Mouse (Mus musculus) forebrain, embryonic 10.5 days (tissue): ENCODE results near the gene Zfhx3. TPM values are rescaled to one million over a fixed set of nuclear protein-coding genes. Genes with fewer than 3 reads are reported as not detected.

ENCODE experiments used
- DNase-seq: peaks from one replicate; pipeline ENCODE4 v3.0.0-alpha.2; 2017; ENCODE audit warnings: low spot score; ENCODE audit errors: extremely low spot score
- H3K27ac ChIP-seq: fragments of 300-500 bp; sonication (generic); 2 replicates; pipeline ENCODE4 v1.5.1; 2016; ENCODE audit warnings: mild to moderate bottlenecking
- H3K27me3 ChIP-seq: fragments of 300-500 bp; sonication (generic); 2 replicates; pipeline ENCODE4 v1.6.1; 2016; ENCODE audit warnings: mild to moderate bottlenecking; ENCODE audit not compliant: poor library complexity, severe bottlenecking
- H3K36me3 ChIP-seq: fragments of 300-500 bp; sonication (generic); replicated peaks from 2 replicates; pipeline ENCODE4 v1.6.1; 2016; ENCODE audit warnings: mild to moderate bottlenecking, moderate library complexity
- H3K4me1 ChIP-seq: fragments of 300-500 bp; sonication (generic); 2 replicates; pipeline ENCODE4 v1.6.1; 2016
- H3K4me3 ChIP-seq: fragments of 300-500 bp; sonication (generic); 2 replicates; pipeline ENCODE4 v1.5.1; 2016; ENCODE audit warnings: mild to moderate bottlenecking, moderate library complexity
- H3K9me3 ChIP-seq: fragments of 300-500 bp; sonication (generic); 2 replicates; pipeline ENCODE4 v1.6.1; 2016; ENCODE audit warnings: mild to moderate bottlenecking, moderate library complexity
- WGBS: fragments of 180-500 bp; shearing (Covaris S2); methylation state at CpG from one replicate; pipeline ENCODE4 v1.1.7; 2016; 5-methylcytosine and 5-hydroxymethylcytosine counted together
- polyA plus RNA-seq: library from polyadenylated mRNA; unstranded; fragments of >200 nt; fragmentation: Nextera tagmentation; extraction: Ambion mirVana; gene quantifications from 2 replicates; pipeline ENCODE4 v1.2.1, GENCODE M21; 2016

Zfhx3 gene
- polyA plus RNA-seq, 1 experiment from 2014 or later, result 11.4 TPM

GRCm38 (mm10) chr8:108566035-108566434 lies 623.6 kb downstream of the Zfhx3 start:
- 93% methylated on average over 12 of the region's 12 CpGs for WGBS
- Histone ChIP-seq H3K4me3 (no peak overlapping the region), H3K4me1 (no peaks in the 10 kb centered on the region), H3K27me3 (no peaks in the 10 kb centered on the region), H3K36me3 (no peaks in the 10 kb centered on the region), H3K27ac (no peak overlapping the region), H3K9me3 (no peaks in the 10 kb centered on the region; the same call in 1 of the 2 replicates)
- DNase-seq, result no peak

GRCm38 (mm10) chr8:108573295-108574017 lies 631.0 kb downstream of the Zfhx3 start:
- no peak for DNase-seq
- Histone ChIP-seq H3K4me1 (peaks cover 17% of the 10 kb centered on the region), H3K4me3 (no peak overlapping the region), H3K9me3 (no peaks in the 10 kb centered on the region), H3K27me3 (peaks cover 28% of the 10 kb centered on the region), H3K27ac (no peak overlapping the region), H3K36me3 (no peaks in the 10 kb centered on the region)
- 89% methylated on average over 5 of the region's 5 CpGs for WGBS

GRCm38 (mm10) chr8:108574101-108574500 lies 631.7 kb downstream of the Zfhx3 start:
- H3K27ac ChIP-seq, result no peak overlapping the region
- H3K4me1 ChIP-seq, result peaks cover 23% of the 10 kb centered on the region
- H3K36me3 ChIP-seq, result no peaks in the 10 kb centered on the region
- H3K9me3 ChIP-seq, result no peaks in the 10 kb centered on the region
- H3K4me3 ChIP-seq, result no peak overlapping the region
- H3K27me3 ChIP-seq, result peaks cover 28% of the 10 kb centered on the region
- WGBS, result 32% methylated on average over 7 of the region's 7 CpGs
- DNase-seq, result no peak

GRCm38 (mm10) chr8:108577571-108577970 lies 635.1 kb downstream of the Zfhx3 start:
- Histone ChIP-seq H3K27me3 (peaks cover 28% of the 10 kb centered on the region), H3K4me1 (peaks cover 34% of the 10 kb centered on the region), H3K27ac (peak overlapping the region; percentile 40; the same call in 1 of the 2 replicates), H3K36me3 (no peaks in the 10 kb centered on the region), H3K4me3 (no peak overlapping the region), H3K9me3 (no peaks in the 10 kb centered on the region)
- 22% methylated on average over 7 of the region's 7 CpGs for WGBS
- DNase-seq, result no peak

GRCm38 (mm10) chr8:108578388-108578787 lies 635.9 kb downstream of the Zfhx3 start:
- Histone ChIP-seq H3K27me3 (peaks cover 28% of the 10 kb centered on the region), H3K4me3 (no peak overlapping the region), H3K9me3 (no peaks in the 10 kb centered on the region), H3K36me3 (no peaks in the 10 kb centered on the region), H3K4me1 (peaks cover 34% of the 10 kb centered on the region), H3K27ac (peak overlapping the region; percentile 69)
- DNase-seq, result no peak
- 48% methylated on average over 10 of the region's 10 CpGs for WGBS

GRCm38 (mm10) chr8:108579808-108580207 lies 637.4 kb downstream of the Zfhx3 start:
- H3K36me3 ChIP-seq, result no peaks in the 10 kb centered on the region

GRCm38 (mm10) chr8:108580364-108580763 lies 637.9 kb downstream of the Zfhx3 start:
- Histone ChIP-seq H3K27ac (no peak overlapping the region), H3K36me3 (no peaks in the 10 kb centered on the region), H3K9me3 (no peaks in the 10 kb centered on the region), H3K4me3 (no peak overlapping the region), H3K4me1 (peaks cover 45% of the 10 kb centered on the region), H3K27me3 (peaks cover 23% of the 10 kb centered on the region)
- no peak for DNase-seq
- 93% methylated on average over 5 of the region's 5 CpGs for WGBS

More at GRCm38 (mm10) chr8:108579808-108580207, 637.4 kb downstream of the Zfhx3 start:
- WGBS, result 55% methylated on average over 9 of the region's 9 CpGs
- Histone ChIP-seq H3K4me1 (peaks cover 43% of the 10 kb centered on the region), H3K9me3 (no peaks in the 10 kb centered on the region), H3K27ac (no peak overlapping the region), H3K27me3 (peaks cover 28% of the 10 kb centered on the region), H3K4me3 (no peak overlapping the region)
- no peak for DNase-seq

- Histone ChIP-seq H3K4me3 (no peak overlapping the region), H3K27ac (no peak overlapping the region), H3K9me3 (no peaks in the 10 kb centered on the region), H3K4me1 (peaks cover 45% of the 10 kb centered on the region), H3K36me3 (no peaks in the 10 kb centered on the region), H3K27me3 (peaks cover 12% of the 10 kb centered on the region)
- DNase-seq, result no peak
- 85% methylated on average over 6 of the region's 6 CpGs for WGBS
Observed at GRCm38 (mm10) chr8:108581557-108581956, 639.1 kb downstream of the Zfhx3 start.

GRCm38 (mm10) chr8:108582251-108582650 lies 639.8 kb downstream of the Zfhx3 start:
- Histone ChIP-seq H3K36me3 (no peaks in the 10 kb centered on the region), H3K4me3 (no peak overlapping the region), H3K4me1 (peaks cover 38% of the 10 kb centered on the region), H3K27me3 (peaks cover 5% of the 10 kb centered on the region; the same call in 1 of the 2 replicates), H3K27ac (no peak overlapping the region), H3K9me3 (no peaks in the 10 kb centered on the region)
- WGBS, result 86% methylated on average over 3 of the region's 3 CpGs
- no peak for DNase-seq

GRCm38 (mm10) chr8:108583261-108583660 lies 640.8 kb downstream of the Zfhx3 start:
- no peak for DNase-seq
- 93% methylated on average over 4 of the region's 4 CpGs for WGBS
- H3K27ac ChIP-seq, result no peak overlapping the region
- no peak overlapping the region for H3K4me3 ChIP-seq
- no peaks in the 10 kb centered on the region; the same call in 1 of the 2 replicates for H3K27me3 ChIP-seq
- no peaks in the 10 kb centered on the region for H3K36me3 ChIP-seq
- H3K9me3 ChIP-seq, result no peaks in the 10 kb centered on the region
- H3K4me1 ChIP-seq, result peaks cover 30% of the 10 kb centered on the region

- no peak for DNase-seq
- Histone ChIP-seq H3K4me3 (no peak overlapping the region), H3K4me1 (peaks cover 22% of the 10 kb centered on the region), H3K9me3 (no peaks in the 10 kb centered on the region), H3K36me3 (no peaks in the 10 kb centered on the region), H3K27ac (0 out of 2 replicates have a peak overlapping the region, but pooled peaks have one; percentile 1), H3K27me3 (no peaks in the 10 kb centered on the region; the same call in 1 of the 2 replicates)
- WGBS, result 76% methylated on average over 9 of the region's 9 CpGs
Observed at GRCm38 (mm10) chr8:108583867-108584661, 641.6 kb downstream of the Zfhx3 start.

GRCm38 (mm10) chr8:108584662-108584978 lies 642.2 kb downstream of the Zfhx3 start:
- Histone ChIP-seq H3K27ac (0 out of 2 replicates have a peak overlapping the region, but pooled peaks have one; percentile 1), H3K4me1 (peaks cover 19% of the 10 kb centered on the region), H3K27me3 (no peaks in the 10 kb centered on the region; the same call in 1 of the 2 replicates), H3K9me3 (no peaks in the 10 kb centered on the region), H3K36me3 (no peaks in the 10 kb centered on the region), H3K4me3 (no peak overlapping the region)
- no peak for DNase-seq
- WGBS, result 75% methylated on average over 4 of the region's 4 CpGs

GRCm38 (mm10) chr8:108591037-108591436 lies 648.6 kb downstream of the Zfhx3 start:
- Histone ChIP-seq H3K4me1 (peaks cover 28% of the 10 kb centered on the region), H3K4me3 (no peak overlapping the region), H3K36me3 (no peaks in the 10 kb centered on the region), H3K27me3 (0 out of 2 replicates have a peak, but pooled peaks cover 4% of the 10 kb centered on the region), H3K9me3 (no peaks in the 10 kb centered on the region), H3K27ac (no peak overlapping the region)
- DNase-seq, result no peak
- 92% methylated on average over 7 of the region's 7 CpGs for WGBS
